Comparison of ENCODE assay signal across 9 mouse cellular contexts in genomic region chr5:35280783-35281165, GRCm38 (mm10). TPM values are rescaled to one million over a fixed set of nuclear protein-coding genes. Genes with fewer than 3 reads are reported as not detected.
DNase-seq lines count a peak whose midpoint lies in the region; ATAC-seq and TF ChIP-seq lines count a peak whose summit lies in the region.
"Had no signal": no experiment of that assay in that cellular context is flagged by ENCODE, and none has a peak within 500 bp of the region (broad histone marks: within the 10 kb centered on the region; RNA-seq: fewer than 3 reads in every experiment).

No protein-coding gene starts in this region.

- H3K27ac ChIP-seq in kidney, postnatal 0 days: no peak overlapping the region
- no peak overlapping the region for H3K27ac ChIP-seq in forebrain, embryonic 15.5 days (replicated peaks)
- no peak overlapping the region for H3K27ac ChIP-seq in midbrain, embryonic 12.5 days (replicated peaks)

- no peaks in the 10 kb centered on the region for H3K9me3 ChIP-seq in kidney, postnatal 0 days (replicated peaks; ENCODE audit: low read length)
- no peaks in the 10 kb centered on the region for H3K9me3 ChIP-seq in forebrain, embryonic 15.5 days
- H3K9me3 ChIP-seq in midbrain, embryonic 12.5 days: no peaks in the 10 kb centered on the region

- H3K4me2 ChIP-seq in kidney, postnatal 0 days (ENCODE audit: low read length): peak overlapping the region; percentile 88
- peak overlapping the region; percentile 75 for H3K4me2 ChIP-seq in forebrain, embryonic 15.5 days (replicated peaks)
- H3K4me2 ChIP-seq in midbrain, embryonic 12.5 days (replicated peaks): peak overlapping the region; percentile 38

- no peak for TF ChIP-seq POLR2A in brain, embryonic 14.5 days (IDR thresholded peaks at IDR 0.05; ENCODE audit: borderline replicate concordance, extremely low read depth, insufficient read depth, insufficient read length, poor library complexity, severe bottlenecking)

- peaks cover 61% of the 10 kb centered on the region for H3K27me3 ChIP-seq in kidney, postnatal 0 days (ENCODE audit: insufficient read depth, low read length)
- peaks cover 73% of the 10 kb centered on the region for H3K27me3 ChIP-seq in forebrain, embryonic 15.5 days
- H3K27me3 ChIP-seq in midbrain, embryonic 12.5 days: peaks cover 84% of the 10 kb centered on the region

- peak overlapping the region; percentile 14; the same call in 1 of the 2 replicates for H3K4me3 ChIP-seq in kidney, postnatal 0 days (replicated peaks; ENCODE audit: low read depth, low read length)
- peak overlapping the region; percentile 49 for H3K4me3 ChIP-seq in forebrain, embryonic 15.5 days
- H3K4me3 ChIP-seq in midbrain, embryonic 12.5 days: peak overlapping the region; percentile 49

- H3K9ac ChIP-seq in kidney, postnatal 0 days (ENCODE audit: low read depth, low read length): no peak overlapping the region
- H3K9ac ChIP-seq in forebrain, embryonic 15.5 days (replicated peaks): no peak overlapping the region
- no peak overlapping the region for H3K9ac ChIP-seq in midbrain, embryonic 12.5 days (replicated peaks)

- no peak for TF ChIP-seq CTCF in kidney, postnatal 0 days (IDR thresholded peaks at IDR 0.05; ENCODE audit: low read depth)
- TF ChIP-seq CTCF in brain, embryonic 14.5 days (IDR thresholded peaks at IDR 0.05; ENCODE audit: borderline replicate concordance, extremely low read depth, insufficient read depth, insufficient read length): peak; percentile 29; the same call in 1 of the 2 replicates

- H3K4me1 ChIP-seq in kidney, postnatal 0 days (replicated peaks; ENCODE audit: insufficient read depth, low read length): peaks cover 17% of the 10 kb centered on the region
- H3K4me1 ChIP-seq in forebrain, embryonic 15.5 days: peaks cover 23% of the 10 kb centered on the region
- H3K4me1 ChIP-seq in midbrain, embryonic 12.5 days: peaks cover 22% of the 10 kb centered on the region

- DNase-seq in kidney, postnatal 0 days (ENCODE audit: low spot score): no peak
- no peak for DNase-seq in kidney, postnatal 25 days
- DNase-seq in brain, embryonic 14.5 days (ENCODE audit: low read depth): peak; percentile 26
- no peak for DNase-seq in spleen, adult 18-20 months
- DNase-seq in layer of hippocampus, postnatal 25 days (ENCODE audit: extremely low spot score in 1 of 2, low spot score in 1 of 2): no peak
- no peak for DNase-seq in testis, postnatal 10 days (ENCODE audit: low spot score)
- DNase-seq: thymus, adult 2 months had no signal

- 4% methylated on average over 40 of the region's 40 CpGs for WGBS in kidney, postnatal 0 days
- WGBS in forebrain, embryonic 15.5 days: 6% methylated on average over 40 of the region's 40 CpGs
- 7% methylated on average over 37 of the region's 40 CpGs for WGBS in midbrain, embryonic 12.5 days

- no peaks in the 10 kb centered on the region for H3K36me3 ChIP-seq in kidney, postnatal 0 days (ENCODE audit: insufficient read depth, low read length)
- H3K36me3 ChIP-seq in forebrain, embryonic 15.5 days: no peaks in the 10 kb centered on the region
- no peaks in the 10 kb centered on the region for H3K36me3 ChIP-seq in midbrain, embryonic 12.5 days

- no peak for ATAC-seq in kidney, postnatal 0 days (replicated peaks; ENCODE audit: low FRiP score, low read depth)
- ATAC-seq in forebrain, embryonic 15.5 days (replicated peaks): 0 out of 2 replicates have a peak, but pooled peaks have one; percentile 18
- no peak for ATAC-seq in midbrain, embryonic 12.5 days (ENCODE audit: low FRiP score, low read depth)

RNA-seq across cellular contexts. Expression of gene Adra2c, which starts 2.7 kb away (rescaled TPM):
- polyA plus RNA-seq in kidney, postnatal 0 days (2015; fragmentation: Nextera tagmentation; extraction: Ambion mirVana): 0.21 and 0.24 TPM in 2 replicates
- polyA plus RNA-seq in brain, embryonic 14.5 days (2012; rRNA removed): 2.0 and 3.0 TPM in 2 replicates
- polyA plus RNA-seq in forebrain, embryonic 15.5 days (2015; fragmentation: Nextera tagmentation; extraction: Ambion mirVana): 0.89 and 1.1 TPM in 2 replicates
- polyA plus RNA-seq in midbrain, embryonic 12.5 days (2016; fragmentation: Nextera tagmentation; extraction: Ambion mirVana): 0.13 TPM in 1 of 2 replicates, not detected in the other
- total RNA-seq in layer of hippocampus, postnatal 25 days (2021): 10 to 100 TPM; 24.5 to 27.4 TPM

Comparison
In these comparisons a context has a peak if more than half of its experiments do, and no peak if none do; other contexts are left out.
1. H3K4me2 ChIP-seq: peak in every context shown above with its lines; median percentile 88 in kidney, postnatal 0 days; 75 in forebrain, embryonic 15.5 days; 38 in midbrain, embryonic 12.5 days.